Mouse (Mus musculus) stomach, embryonic 14.5 days (tissue): ENCODE measurements at regions not wholly inside any gene's neighbourhood (a gene's known extent, or its start where the extent isn't known, plus 50 kb on each side); places are given as distances from the start of the nearest gene placed in this dataset.

Source experiments
- ATAC-seq: fragments of 200-750 bp; cut with Nextera tagmentation; 2 replicates; pipeline ENCODE4 v1.8.0; 2017; ENCODE audit warnings: low read depth, moderate TSS enrichment; ENCODE audit not compliant: insufficient number of reproducible peaks, insufficient read depth, low FRiP score
- H3K27ac ChIP-seq: fragments of 300-500 bp; sonication (generic); 2 replicates; pipeline ENCODE4 v1.5.1; 2014; ENCODE audit warnings: mild to moderate bottlenecking, low read length, moderate library complexity, mixed read lengths
- H3K27me3 ChIP-seq: fragments of 300-500 bp; sonication (generic); 2 replicates; pipeline ENCODE4 v1.6.1; 2014; ENCODE audit warnings: low read length, control low read depth, mixed read lengths; ENCODE audit not compliant: control insufficient read depth, insufficient read depth
- H3K36me3 ChIP-seq: fragments of 300-500 bp; sonication (generic); 2 replicates; pipeline ENCODE4 v1.6.1; 2014; ENCODE audit warnings: mild to moderate bottlenecking, control low read depth, low read length, moderate library complexity, mixed read lengths; ENCODE audit not compliant: control insufficient read depth, insufficient read depth
- H3K4me1 ChIP-seq: fragments of 300-500 bp; sonication (generic); 2 replicates; pipeline ENCODE4 v1.6.1; 2014; ENCODE audit warnings: low read length, control low read depth, mixed read lengths; ENCODE audit not compliant: control insufficient read depth, insufficient read depth
- H3K4me2 ChIP-seq: fragments of 300-500 bp; sonication (generic); replicated peaks from 2 replicates; pipeline ENCODE4 v1.6.1; 2014; ENCODE audit warnings: low read depth, low read length, control low read depth
- H3K4me3 ChIP-seq: fragments of 300-500 bp; sonication (generic); 2 replicates; pipeline ENCODE4 v1.5.1; 2014; ENCODE audit warnings: low read depth, low read length, control low read depth
- H3K9ac ChIP-seq: fragments of 300-500 bp; sonication (generic); replicated peaks from 2 replicates; pipeline ENCODE4 v1.6.1; 2014; ENCODE audit warnings: low read depth, mild to moderate bottlenecking, control low read depth, low read length, moderate library complexity, mixed read lengths
- H3K9me3 ChIP-seq: fragments of 300-500 bp; sonication (generic); 2 replicates; pipeline ENCODE4 v1.6.1; 2016; ENCODE audit warnings: low read depth, low read length, control low read depth; ENCODE audit not compliant: control insufficient read depth
- WGBS: fragments of 180-500 bp; shearing (Covaris S2); extraction: QIAGEN DNeasy Blood & Tissue Kit; methylation state at CpG from one replicate; pipeline ENCODE4 v1.1.7; 2014; 5-methylcytosine and 5-hydroxymethylcytosine counted together

- no peak for ATAC-seq
- no peaks in the 10 kb centered on the region for H3K27me3 ChIP-seq
- no peak overlapping the region for H3K4me2 ChIP-seq
- no peak overlapping the region for H3K4me3 ChIP-seq
- no peaks in the 10 kb centered on the region for H3K4me1 ChIP-seq
- 41% methylated on average over 10 of the region's 10 CpGs for WGBS
- no peaks in the 10 kb centered on the region for H3K9me3 ChIP-seq
- no peaks in the 10 kb centered on the region for H3K36me3 ChIP-seq
- H3K27ac ChIP-seq, result no peak overlapping the region
- no peak overlapping the region for H3K9ac ChIP-seq
Observed at GRCm38 (mm10) chr8:23531551-23532142, 1120.5 kb downstream of the Mrps31 start.

DNA sequence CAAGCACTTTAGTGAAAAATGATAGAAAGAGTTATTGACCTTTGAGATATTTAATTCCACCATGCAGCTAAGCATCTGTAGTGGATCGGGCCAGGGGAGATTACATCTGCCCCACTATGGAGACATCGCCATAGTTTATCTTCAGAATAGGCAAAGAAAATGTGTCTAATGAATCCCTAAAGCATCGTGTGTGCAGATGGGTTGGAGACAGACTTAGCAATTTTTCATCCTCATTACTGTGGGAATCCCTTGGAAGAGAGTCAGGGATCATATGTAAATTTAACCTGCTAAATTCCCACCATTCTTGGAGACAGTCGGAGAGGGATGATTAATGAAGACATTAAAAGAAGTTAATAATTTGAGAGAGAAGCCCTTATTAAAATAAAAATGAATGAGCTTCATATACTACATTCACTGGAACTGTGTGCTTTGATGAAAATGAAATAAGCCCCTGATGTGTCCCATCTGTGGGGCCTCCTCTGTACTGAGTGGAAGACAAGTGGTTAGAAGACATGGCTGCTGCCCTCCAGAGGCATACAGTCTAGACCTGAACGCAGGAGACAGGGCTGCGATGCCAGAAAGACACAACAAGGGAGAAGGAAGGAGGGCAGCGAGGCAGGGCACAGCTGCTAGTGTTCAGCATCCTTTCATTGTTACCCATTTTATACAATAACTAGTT is 1126.7 kb downstream of the Mrps31 start:
- Histone ChIP-seq H3K27ac (no peak overlapping the region), H3K4me3 (no peak overlapping the region), H3K27me3 (no peaks in the 10 kb centered on the region), H3K4me1 (no peaks in the 10 kb centered on the region), H3K9me3 (no peaks in the 10 kb centered on the region), H3K36me3 (no peaks in the 10 kb centered on the region), H3K9ac (no peak overlapping the region), H3K4me2 (no peak overlapping the region)
- ATAC-seq, result no peak
- WGBS, result 62% methylated on average over 7 of the region's 7 CpGs

DNA sequence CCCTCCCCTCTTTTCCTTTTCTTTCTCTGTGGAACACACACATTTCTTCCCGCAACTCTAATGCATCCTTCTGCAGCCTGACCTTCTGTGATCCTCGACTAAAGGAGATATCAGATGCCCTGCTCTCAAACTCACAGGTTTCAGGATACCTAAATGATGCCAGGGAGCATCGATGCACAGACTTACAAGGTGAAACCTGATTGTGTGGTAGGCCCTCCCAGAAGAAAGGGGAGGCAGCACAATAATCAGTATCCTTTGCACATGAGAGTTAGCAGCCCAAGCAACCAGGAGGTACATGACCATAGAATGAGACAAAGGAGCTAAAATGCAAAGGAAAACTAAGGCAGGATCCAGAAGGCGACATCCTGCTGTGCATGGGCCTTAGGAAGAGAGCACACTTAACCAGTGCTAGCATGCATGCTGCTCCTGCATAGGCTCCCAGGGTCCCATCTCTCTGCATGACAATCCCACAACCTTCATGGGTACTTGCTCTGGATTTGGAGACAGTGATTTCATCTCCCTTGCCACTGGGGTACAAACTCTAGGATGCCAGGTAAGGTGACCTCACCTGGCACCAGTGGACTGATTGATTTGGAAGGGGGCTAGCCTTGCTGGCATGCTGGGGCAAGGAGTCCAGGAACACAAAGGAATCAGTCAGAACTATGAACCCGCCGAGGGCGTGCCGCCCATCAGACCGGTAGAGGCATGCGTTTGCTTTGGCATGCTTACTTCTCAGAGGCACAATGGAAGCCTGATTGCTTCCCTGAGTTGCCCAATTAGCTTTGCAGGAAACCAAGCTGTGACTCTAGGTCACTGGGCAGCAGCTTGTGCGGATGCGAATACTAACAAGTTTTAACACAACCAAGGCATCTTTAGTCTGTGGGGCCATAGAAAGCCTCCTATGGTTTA is 1142.7 kb downstream of the Mrps31 start:
- H3K27ac ChIP-seq, result no peak overlapping the region
- H3K4me2 ChIP-seq, result no peak overlapping the region

DNA sequence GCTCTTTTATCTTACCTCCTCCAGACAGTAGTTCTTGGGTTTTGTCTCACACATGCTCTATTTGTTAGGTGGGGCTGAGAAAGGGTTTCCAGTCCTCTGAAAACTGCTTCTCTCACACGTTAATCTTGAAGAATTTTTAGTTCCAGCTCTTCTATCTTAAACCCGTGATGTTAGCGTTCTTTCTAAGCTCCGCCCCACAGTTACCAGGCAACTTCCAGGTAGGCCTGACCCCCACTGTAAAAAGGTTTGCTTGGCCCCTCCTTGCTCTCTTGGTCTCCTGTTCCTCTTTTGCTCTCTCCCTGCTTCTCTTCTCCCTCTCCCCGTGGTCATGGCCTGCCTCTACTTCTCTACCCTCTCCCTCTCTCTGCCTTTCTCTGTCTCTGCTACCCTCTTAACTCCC is 1149.7 kb downstream of the Mrps31 start:
- H3K4me1 ChIP-seq, result no peaks in the 10 kb centered on the region
- H3K27me3 ChIP-seq, result no peaks in the 10 kb centered on the region
- ATAC-seq, result no peak
- H3K36me3 ChIP-seq, result no peaks in the 10 kb centered on the region
- no peak overlapping the region for H3K4me2 ChIP-seq
- H3K27ac ChIP-seq, result no peak overlapping the region
- no peak overlapping the region for H3K4me3 ChIP-seq
- H3K9ac ChIP-seq, result no peak overlapping the region
- no peaks in the 10 kb centered on the region for H3K9me3 ChIP-seq
- 82% methylated on average over 5 of the region's 5 CpGs for WGBS

More for the DNA sequence above, 1142.7 kb downstream of the Mrps31 start:
- Histone ChIP-seq H3K9me3 (no peaks in the 10 kb centered on the region), H3K9ac (no peak overlapping the region), H3K36me3 (no peaks in the 10 kb centered on the region), H3K4me3 (no peak overlapping the region), H3K4me1 (no peaks in the 10 kb centered on the region), H3K27me3 (no peaks in the 10 kb centered on the region)
- no peak for ATAC-seq
- 70% methylated on average over 12 of the region's 12 CpGs for WGBS

DNA sequence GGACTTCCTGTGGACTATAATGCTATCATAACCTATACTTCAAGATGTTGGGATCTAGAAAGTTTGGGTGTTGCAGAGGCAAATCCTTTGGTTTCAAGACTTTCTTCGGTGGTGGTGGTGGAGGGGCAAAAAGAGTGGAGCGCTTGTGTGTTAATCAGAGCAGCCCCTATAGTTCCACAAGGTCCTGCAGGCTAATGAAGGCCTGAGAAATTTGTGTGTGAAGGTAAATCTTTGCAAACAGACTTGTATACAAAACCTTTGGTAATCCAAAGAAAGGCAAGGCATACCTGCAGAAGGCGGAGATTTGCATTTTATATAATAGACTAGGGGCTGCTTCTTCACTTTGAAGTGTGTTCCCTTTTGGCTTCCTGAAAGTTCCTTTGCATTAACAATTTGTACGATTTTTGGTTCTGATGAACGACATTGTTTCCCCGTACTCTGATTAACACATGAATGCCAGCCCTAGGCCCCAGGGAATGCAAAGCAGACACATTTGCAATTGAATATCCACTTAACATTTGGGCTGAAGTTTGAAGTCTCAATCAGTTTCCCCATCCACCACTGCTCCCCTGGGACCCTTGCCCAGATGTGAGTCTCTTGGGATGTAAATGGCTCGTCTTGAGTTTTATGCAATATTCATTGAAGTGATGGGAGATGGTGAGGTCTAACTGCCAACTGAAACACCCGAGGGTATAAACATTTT is 1150.7 kb downstream of the Mrps31 start:
- Histone ChIP-seq H3K4me2 (no peak overlapping the region), H3K4me3 (no peak overlapping the region), H3K9ac (no peak overlapping the region), H3K9me3 (no peaks in the 10 kb centered on the region), H3K27ac (no peak overlapping the region), H3K36me3 (no peaks in the 10 kb centered on the region), H3K4me1 (no peaks in the 10 kb centered on the region), H3K27me3 (no peaks in the 10 kb centered on the region)
- 46% methylated on average over 8 of the region's 8 CpGs for WGBS
- no peak for ATAC-seq

GRCm38 (mm10) chr8:23562504-23562903 is 1151.3 kb downstream of the Mrps31 start:
- H3K36me3 ChIP-seq, result no peaks in the 10 kb centered on the region
- 27% methylated on average over 9 of the region's 9 CpGs for WGBS
- H3K27me3 ChIP-seq, result no peaks in the 10 kb centered on the region
- H3K9ac ChIP-seq, result no peak overlapping the region
- H3K4me2 ChIP-seq, result no peak overlapping the region
- no peak for ATAC-seq
- H3K4me1 ChIP-seq, result no peaks in the 10 kb centered on the region
- H3K27ac ChIP-seq, result no peak overlapping the region
- H3K4me3 ChIP-seq, result no peak overlapping the region
- no peaks in the 10 kb centered on the region for H3K9me3 ChIP-seq

- H3K4me1 ChIP-seq, result no peaks in the 10 kb centered on the region
- no peak overlapping the region for H3K9ac ChIP-seq
- H3K27ac ChIP-seq, result no peak overlapping the region
- H3K27me3 ChIP-seq, result no peaks in the 10 kb centered on the region
- H3K4me3 ChIP-seq, result no peak overlapping the region
- H3K9me3 ChIP-seq, result no peaks in the 10 kb centered on the region
- no peaks in the 10 kb centered on the region for H3K36me3 ChIP-seq
- ATAC-seq, result no peak
- WGBS, result 9% methylated on average over 18 of the region's 18 CpGs
- H3K4me2 ChIP-seq, result peak overlapping the region; percentile 25
Observed at GRCm38 (mm10) chr8:23563065-23564020, 1152.2 kb downstream of the Mrps31 start.
